Mouse (Mus musculus) kidney, embryonic 14.5 days (tissue): ENCODE measurements around the gene Kcnj1. TPM values are rescaled to one million over a fixed set of nuclear protein-coding genes. Genes with fewer than 3 reads are reported as not detected.

Source experiments
- ATAC-seq: fragments of 200-750 bp; cut with Nextera tagmentation; 2 replicates; pipeline ENCODE4 v1.8.0; 2017; ENCODE audit warnings: moderate number of reproducible peaks, mild to moderate bottlenecking, moderate TSS enrichment, moderate library complexity; ENCODE audit not compliant: low FRiP score, low TSS enrichment
- H3K27ac ChIP-seq: fragments of 300-500 bp; sonication (generic); 2 replicates; pipeline ENCODE4 v1.5.1; 2014; ENCODE audit warnings: low read depth, mild to moderate bottlenecking, low read length, moderate library complexity, mixed read lengths
- H3K27me3 ChIP-seq: fragments of 300-500 bp; sonication (generic); 2 replicates; pipeline ENCODE4 v1.6.1; 2014; ENCODE audit warnings: mild to moderate bottlenecking, low read length; ENCODE audit not compliant: control insufficient read depth, insufficient read depth
- H3K36me3 ChIP-seq: fragments of 300-500 bp; sonication (generic); 2 replicates; pipeline ENCODE4 v1.6.1; 2014; ENCODE audit warnings: low read length, mixed read lengths; ENCODE audit not compliant: control insufficient read depth, insufficient read depth
- H3K4me1 ChIP-seq: fragments of 300-500 bp; sonication (generic); 2 replicates; pipeline ENCODE4 v1.6.1; 2014; ENCODE audit warnings: low read length, mixed read lengths; ENCODE audit not compliant: control insufficient read depth, insufficient read depth
- H3K4me2 ChIP-seq: fragments of 300-500 bp; sonication (generic); replicated peaks from 2 replicates; pipeline ENCODE4 v1.6.1; 2014; ENCODE audit warnings: low read depth, mild to moderate bottlenecking, low read length
- H3K4me3 ChIP-seq: fragments of 300-500 bp; sonication (generic); 2 replicates; pipeline ENCODE4 v1.5.1; 2014; ENCODE audit warnings: mild to moderate bottlenecking, low read length
- H3K9ac ChIP-seq: fragments of 300-500 bp; sonication (generic); 2 replicates; pipeline ENCODE4 v1.6.1; 2014; ENCODE audit warnings: low read depth, mild to moderate bottlenecking, low read length, moderate library complexity
- H3K9me3 ChIP-seq: fragments of 300-500 bp; sonication (generic); 2 replicates; pipeline ENCODE4 v1.6.1; 2016; ENCODE audit warnings: low read length; ENCODE audit not compliant: control insufficient read depth
- WGBS: fragments of 180-500 bp; shearing (Covaris S2); extraction: QIAGEN DNeasy Blood & Tissue Kit; methylation state at CpG from one replicate; pipeline ENCODE4 v1.1.7; 2014; 5-methylcytosine and 5-hydroxymethylcytosine counted together
- polyA plus RNA-seq: library from polyadenylated mRNA; unstranded; fragments of >200 nt; fragmentation: Nextera tagmentation; extraction: Ambion mirVana; gene quantifications from 2 replicates; pipeline ENCODE4 v1.2.1, GENCODE M21; 2014

The Kcnj1 gene
- polyA plus RNA-seq, 1 experiment from 2014 or later = 3.3 TPM

DNA sequence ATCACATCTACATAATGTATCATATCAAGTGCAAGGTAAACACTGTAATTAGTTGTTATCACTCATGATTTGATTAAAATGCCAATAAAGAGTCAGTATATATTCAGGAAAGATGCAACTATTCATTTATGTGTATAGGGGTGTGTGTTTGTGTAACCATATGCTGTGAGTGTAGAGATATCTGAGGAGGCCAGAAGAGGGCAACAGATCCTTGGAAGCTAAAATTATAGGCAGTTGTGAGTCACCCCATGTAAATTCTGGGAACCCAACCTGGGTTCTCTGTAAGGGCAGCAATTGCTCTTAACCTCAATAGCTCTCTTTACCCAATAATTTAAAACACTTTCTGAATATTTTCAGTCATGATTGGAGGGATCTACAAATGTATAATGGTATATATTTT is 48.4 kb downstream of the Kcnj1 start:
- no peaks in the 10 kb centered on the region for H3K9me3 ChIP-seq
- H3K4me2 ChIP-seq = no peak overlapping the region
- peaks cover 10% of the 10 kb centered on the region for H3K36me3 ChIP-seq
- no peak for ATAC-seq
- H3K4me3 ChIP-seq = no peak overlapping the region
- H3K27me3 ChIP-seq = no peaks in the 10 kb centered on the region
- no peaks in the 10 kb centered on the region for H3K4me1 ChIP-seq
- no peak overlapping the region for H3K27ac ChIP-seq
- no peak overlapping the region for H3K9ac ChIP-seq

DNA sequence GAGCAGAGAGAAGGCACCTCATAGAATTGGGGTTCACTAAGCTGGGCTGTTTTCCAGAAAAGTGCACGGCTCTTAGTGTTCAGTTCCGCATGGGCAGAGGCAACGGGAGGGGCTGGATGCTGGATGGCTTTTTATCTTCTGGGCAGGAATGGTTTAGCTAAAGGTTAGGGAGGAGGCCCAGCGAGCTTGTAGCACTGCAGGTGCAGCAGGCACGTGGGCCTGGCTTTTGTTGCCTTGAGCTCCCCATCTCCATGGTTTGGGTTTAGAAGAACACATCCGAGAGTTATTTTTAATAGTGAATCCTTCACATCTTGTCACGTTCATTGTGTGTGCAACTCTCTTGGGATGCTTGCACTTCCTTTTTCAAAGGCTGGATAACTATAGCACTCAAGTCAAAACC is 53.0 kb downstream of the Kcnj1 start:
- H3K4me1 ChIP-seq = no peaks in the 10 kb centered on the region
- H3K36me3 ChIP-seq = peaks cover 10% of the 10 kb centered on the region; the same call in 1 of the 2 replicates
- no peak overlapping the region for H3K27ac ChIP-seq

DNA sequence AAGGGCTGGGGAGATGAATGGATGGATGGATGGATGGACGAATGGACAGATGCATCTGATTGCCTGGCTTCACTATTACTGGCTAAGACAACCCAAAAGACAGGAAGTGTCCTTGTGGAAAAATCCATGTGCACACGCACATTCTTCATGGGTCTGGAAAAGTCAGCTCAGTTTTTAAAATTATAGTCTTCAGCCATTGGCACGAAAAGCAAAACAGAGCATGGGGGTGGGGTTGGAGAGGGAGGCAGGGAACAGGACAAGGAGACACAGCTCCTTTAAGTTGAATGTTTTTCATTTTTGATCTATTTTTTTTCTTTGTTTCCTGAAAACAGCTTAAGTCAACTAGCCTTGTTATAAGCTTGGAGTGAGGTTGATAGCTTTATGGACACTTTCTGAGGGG is 58.8 kb downstream of the Kcnj1 start:
- Histone ChIP-seq H3K9me3 (no peaks in the 10 kb centered on the region), H3K4me3 (no peak overlapping the region), H3K4me1 (no peaks in the 10 kb centered on the region), H3K36me3 (no peaks in the 10 kb centered on the region; the same call in 1 of the 2 replicates), H3K27ac (no peak overlapping the region), H3K9ac (no peak overlapping the region), H3K27me3 (no peaks in the 10 kb centered on the region), H3K4me2 (no peak overlapping the region)
- 70% methylated on average over 3 of the region's 3 CpGs for WGBS
- no peak for ATAC-seq

More for the DNA sequence above, 53.0 kb downstream of the Kcnj1 start:
- Histone ChIP-seq H3K4me3 (no peak overlapping the region), H3K9me3 (no peaks in the 10 kb centered on the region), H3K9ac (no peak overlapping the region), H3K27me3 (no peaks in the 10 kb centered on the region), H3K4me2 (no peak overlapping the region)
- ATAC-seq = no peak
- 69% methylated on average over 7 of the region's 7 CpGs for WGBS

DNA sequence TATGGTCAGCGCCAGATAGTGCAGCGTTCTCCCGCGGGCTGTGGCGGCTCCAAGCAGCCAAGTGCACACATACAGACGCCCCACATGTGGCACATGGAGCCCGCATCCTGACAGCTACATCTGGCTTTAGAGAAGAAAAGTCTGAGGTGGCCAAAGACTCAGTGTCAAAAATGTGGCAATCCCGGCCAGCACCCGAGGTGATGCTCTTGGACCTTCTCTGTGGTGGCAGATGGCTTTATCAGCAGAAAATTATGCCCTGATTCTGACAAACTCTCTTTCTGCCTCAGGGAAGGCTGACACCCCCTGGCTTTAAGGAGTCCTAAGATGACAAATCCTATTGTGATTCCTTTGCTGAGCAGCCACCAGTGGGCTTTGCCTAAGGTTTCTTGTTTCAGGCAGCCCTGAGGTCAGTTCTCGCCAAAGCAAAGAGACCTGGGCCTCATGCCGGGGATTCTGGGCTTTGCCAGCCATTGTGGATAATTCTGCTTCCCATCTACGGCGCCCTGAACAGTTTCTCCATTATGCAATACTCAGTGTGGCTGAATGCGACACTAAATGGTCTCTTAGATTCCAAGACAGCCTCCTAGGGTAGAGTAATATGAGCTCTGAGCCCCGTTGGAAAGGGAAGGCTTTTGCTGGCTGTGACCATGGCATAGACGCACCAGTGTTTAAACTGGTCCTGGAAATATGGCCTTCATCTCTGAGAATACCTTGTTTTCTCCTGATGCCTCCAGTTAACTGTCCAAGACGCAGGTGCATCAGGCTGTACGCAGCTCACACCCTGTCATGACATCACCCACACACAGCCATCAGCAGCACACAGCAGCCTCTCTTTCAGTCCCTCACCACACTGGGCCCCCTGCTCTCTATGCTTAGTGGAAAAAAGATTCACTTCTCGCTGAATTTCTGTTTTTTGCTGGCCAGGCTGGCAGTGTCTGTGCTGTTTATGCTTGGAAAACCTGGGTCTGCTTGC is 62.2 kb downstream of the Kcnj1 start:
- ATAC-seq = no peak
- Histone ChIP-seq H3K9ac (no peak overlapping the region), H3K36me3 (no peaks in the 10 kb centered on the region), H3K4me3 (no peak overlapping the region), H3K4me1 (no peaks in the 10 kb centered on the region), H3K27ac (no peak overlapping the region), H3K4me2 (no peak overlapping the region), H3K9me3 (no peaks in the 10 kb centered on the region), H3K27me3 (no peaks in the 10 kb centered on the region)
- WGBS = 80% methylated on average over 19 of the region's 19 CpGs

DNA sequence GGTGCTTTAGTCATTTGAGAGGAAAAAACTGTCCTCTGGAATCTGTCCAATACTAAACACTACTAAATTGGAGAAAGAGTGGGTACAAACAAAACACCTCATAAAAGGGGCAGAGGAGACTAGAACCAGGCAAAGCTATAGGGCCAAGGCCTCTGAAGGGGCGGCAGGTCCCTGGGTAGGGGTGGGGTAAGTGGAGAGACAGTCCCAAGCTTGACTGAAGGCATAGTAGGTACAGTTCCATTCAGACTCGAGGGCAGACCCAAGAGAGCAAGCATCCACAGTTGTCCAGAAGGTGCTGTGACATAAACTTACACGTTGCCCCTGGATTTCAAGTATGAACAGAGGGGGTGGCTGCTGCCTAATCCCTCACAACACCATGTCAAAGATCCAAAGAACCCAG is 70.8 kb downstream of the Kcnj1 start:
- H3K36me3 ChIP-seq = no peaks in the 10 kb centered on the region; the same call in 1 of the 2 replicates
- no peak overlapping the region for H3K27ac ChIP-seq
- no peak overlapping the region for H3K9ac ChIP-seq
- H3K4me3 ChIP-seq = no peak overlapping the region
- no peaks in the 10 kb centered on the region for H3K27me3 ChIP-seq
- 87% methylated on average over 3 of the region's 3 CpGs for WGBS
- no peak overlapping the region for H3K4me2 ChIP-seq
- H3K4me1 ChIP-seq = no peaks in the 10 kb centered on the region
- no peak for ATAC-seq
- H3K9me3 ChIP-seq = no peaks in the 10 kb centered on the region

DNA sequence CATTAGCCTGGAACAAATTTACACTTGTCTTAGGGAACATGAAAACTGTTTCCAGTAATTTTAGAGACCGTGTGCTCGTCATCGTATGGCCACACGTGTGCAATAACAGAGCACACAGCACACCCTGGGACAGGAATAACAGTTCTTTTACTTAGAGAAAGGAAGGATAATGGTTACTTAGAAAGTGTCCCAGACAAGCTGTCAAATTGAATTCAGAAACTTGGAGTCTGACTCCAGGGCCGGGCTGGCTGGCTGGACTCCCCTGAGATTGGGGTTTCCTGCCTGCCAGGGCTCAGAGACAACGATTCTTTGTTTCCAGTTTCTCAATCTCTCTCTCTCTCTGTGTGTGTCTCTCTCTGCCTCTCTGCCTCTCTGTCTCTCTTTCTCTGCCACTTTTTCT is 71.5 kb downstream of the Kcnj1 start:
- Histone ChIP-seq H3K9ac (no peak overlapping the region), H3K36me3 (no peaks in the 10 kb centered on the region; the same call in 1 of the 2 replicates), H3K4me1 (no peaks in the 10 kb centered on the region), H3K4me3 (no peak overlapping the region), H3K4me2 (no peak overlapping the region), H3K27me3 (no peaks in the 10 kb centered on the region), H3K9me3 (no peaks in the 10 kb centered on the region), H3K27ac (no peak overlapping the region)
- no peak for ATAC-seq
- 59% methylated on average over 6 of the region's 6 CpGs for WGBS

DNA sequence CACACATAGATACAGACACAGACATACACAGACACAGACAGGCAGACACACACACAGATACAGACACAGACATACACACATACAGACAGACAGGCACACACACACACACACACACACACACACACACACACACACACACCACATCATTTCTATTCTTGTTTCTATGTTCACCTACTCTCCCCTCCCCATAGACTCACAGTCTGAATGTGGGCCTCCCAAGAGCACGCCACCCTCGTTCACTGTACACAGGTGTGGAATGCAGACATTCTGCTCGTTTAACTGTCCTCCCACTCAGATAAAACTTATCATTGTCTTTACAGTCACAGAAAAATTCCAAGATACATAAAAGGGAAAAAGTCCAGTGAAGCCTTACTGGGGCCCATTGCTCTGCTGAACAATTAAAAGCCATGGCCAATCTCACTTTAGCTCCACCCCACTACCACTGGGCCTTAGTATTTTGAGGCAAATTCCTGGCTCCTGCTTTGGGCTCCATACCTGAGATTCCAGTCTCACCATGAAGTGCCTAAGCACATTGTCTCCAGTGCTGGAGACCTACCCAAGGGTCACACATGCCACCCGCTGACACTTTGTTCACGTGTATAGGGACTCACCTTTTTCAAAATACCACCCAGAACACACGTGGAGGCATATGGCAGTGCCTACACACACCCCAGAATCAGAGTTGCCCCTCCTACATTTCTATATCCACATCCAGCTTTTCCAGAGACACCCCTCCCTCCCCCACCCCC is 72.3 kb downstream of the Kcnj1 start:
- 79% methylated on average over 6 of the region's 6 CpGs for WGBS
- H3K4me3 ChIP-seq = no peak overlapping the region
- no peaks in the 10 kb centered on the region for H3K27me3 ChIP-seq
- no peaks in the 10 kb centered on the region for H3K4me1 ChIP-seq
- no peaks in the 10 kb centered on the region; the same call in 1 of the 2 replicates for H3K36me3 ChIP-seq
- H3K9me3 ChIP-seq = no peaks in the 10 kb centered on the region
- no peak for ATAC-seq
- no peak overlapping the region for H3K4me2 ChIP-seq
- H3K27ac ChIP-seq = no peak overlapping the region
- no peak overlapping the region for H3K9ac ChIP-seq

DNA sequence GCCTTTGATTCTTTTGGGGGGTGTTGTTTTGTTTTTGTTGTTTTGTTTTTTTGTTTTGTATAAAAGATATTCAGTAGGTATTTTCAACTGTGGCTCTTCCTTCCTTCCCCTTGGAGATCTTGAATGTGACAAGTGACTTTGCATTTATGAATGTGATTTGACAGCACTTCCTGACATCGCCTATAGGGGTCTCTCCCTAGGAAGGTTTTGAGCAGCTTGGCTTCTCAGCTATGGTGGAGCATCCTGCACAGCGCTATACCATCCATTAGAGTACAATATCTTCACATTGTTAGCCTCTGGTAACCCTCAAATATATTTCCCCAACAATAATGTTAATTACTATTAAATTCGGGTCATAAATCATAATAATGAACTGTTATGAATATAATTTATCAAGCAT is 73.5 kb downstream of the Kcnj1 start:
- H3K27me3 ChIP-seq = no peaks in the 10 kb centered on the region
- H3K4me1 ChIP-seq = no peaks in the 10 kb centered on the region
- no peak overlapping the region for H3K4me3 ChIP-seq
- no peaks in the 10 kb centered on the region for H3K9me3 ChIP-seq
- no peak for ATAC-seq
- no peaks in the 10 kb centered on the region; the same call in 1 of the 2 replicates for H3K36me3 ChIP-seq
- H3K4me2 ChIP-seq = no peak overlapping the region
- WGBS = 56% methylated on average over 3 of the region's 3 CpGs
- H3K9ac ChIP-seq = no peak overlapping the region
- H3K27ac ChIP-seq = no peak overlapping the region

DNA sequence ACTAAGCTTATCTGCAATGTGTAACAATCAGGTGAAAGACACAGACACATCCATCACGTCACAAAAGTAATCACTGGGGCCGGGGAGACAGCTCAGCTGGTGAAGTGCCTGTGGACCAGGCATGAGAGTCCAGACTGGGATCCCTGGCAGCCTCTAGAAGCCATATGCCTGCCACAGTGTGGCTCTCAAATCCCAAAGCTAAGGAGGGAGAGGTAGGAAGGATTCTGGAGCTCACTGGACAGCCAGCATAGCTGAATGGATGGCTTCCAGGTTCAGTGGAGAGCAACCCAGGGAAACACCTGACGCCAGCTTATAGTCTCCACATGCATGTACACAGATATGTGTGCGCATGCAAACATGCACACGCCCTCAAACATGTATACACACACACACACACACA is 76.5 kb downstream of the Kcnj1 start:
- H3K4me3 ChIP-seq = no peak overlapping the region
- ATAC-seq = no peak
- WGBS = 88% methylated on average over 5 of the region's 5 CpGs

More for the DNA sequence above, 76.5 kb downstream of the Kcnj1 start:
- Histone ChIP-seq H3K4me1 (no peaks in the 10 kb centered on the region), H3K27ac (no peak overlapping the region), H3K4me2 (no peak overlapping the region), H3K9ac (no peak overlapping the region), H3K9me3 (no peaks in the 10 kb centered on the region), H3K36me3 (no peaks in the 10 kb centered on the region; the same call in 1 of the 2 replicates), H3K27me3 (no peaks in the 10 kb centered on the region)
